Mouse (Mus musculus): ENCODE measurements around the gene Pawr.
"Not testable (repeated sequence)": the region's sequence is repeated elsewhere in the genome, so short reads cannot be mapped to it uniquely, and the experiment has no call there.

Gene Pawr

GRCm38 (mm10) chr10:108315236-108315635 is 16.7 kb upstream of the Pawr start:
- DNase-seq = no peak

GRCm38 (mm10) chr10:108328356-108328755 is 3.6 kb upstream of the Pawr start:
- DNase-seq = no peak

GRCm38 (mm10) chr10:108328983-108329382 is 2.9 kb upstream of the Pawr start:
- DNase-seq = no peak

- DNase-seq = no peak
Observed at GRCm38 (mm10) chr10:108329771-108330170, 2.1 kb upstream of the Pawr start.

GRCm38 (mm10) chr10:108330964-108331363 is 957 bp upstream of the Pawr start:
- DNase-seq = peak in 1 of 2 experiments; percentile 3

- peak; percentile 35 to 42 for DNase-seq
Observed at GRCm38 (mm10) chr10:108332571-108333541, 935 bp downstream of the Pawr start.

GRCm38 (mm10) chr10:108333642-108334041 is 1.7 kb downstream of the Pawr start:
- no peak for DNase-seq

- no peak for DNase-seq
Observed at GRCm38 (mm10) chr10:108334096-108334495, 2.2 kb downstream of the Pawr start.

- DNase-seq = no peak
Observed at GRCm38 (mm10) chr10:108335736-108336292, 3.9 kb downstream of the Pawr start.

GRCm38 (mm10) chr10:108336581-108336980 is 4.7 kb downstream of the Pawr start:
- DNase-seq = no peak

- no peak for DNase-seq
Observed at GRCm38 (mm10) chr10:108338055-108338961, 6.4 kb downstream of the Pawr start.

- DNase-seq = no peak
Observed at GRCm38 (mm10) chr10:108339118-108339517, 7.2 kb downstream of the Pawr start.

GRCm38 (mm10) chr10:108339872-108340271 is 8.0 kb downstream of the Pawr start:
- no peak for DNase-seq

- DNase-seq = no peak
Observed at GRCm38 (mm10) chr10:108343734-108344133, 11.8 kb downstream of the Pawr start.

GRCm38 (mm10) chr10:108345123-108345522 is 13.2 kb downstream of the Pawr start:
- DNase-seq = no peak

GRCm38 (mm10) chr10:108346301-108346700 is 14.4 kb downstream of the Pawr start:
- not testable (repeated sequence) for DNase-seq

- no peak for DNase-seq
Observed at GRCm38 (mm10) chr10:108350125-108351070, 18.5 kb downstream of the Pawr start.

- DNase-seq = no peak
Observed at GRCm38 (mm10) chr10:108352944-108353343, 21.0 kb downstream of the Pawr start.

GRCm38 (mm10) chr10:108354726-108355391 is 22.9 kb downstream of the Pawr start:
- DNase-seq = no peak

GRCm38 (mm10) chr10:108355392-108355775 is 23.5 kb downstream of the Pawr start:
- DNase-seq = peak; percentile 48 to 51

GRCm38 (mm10) chr10:108356601-108357187 is 24.8 kb downstream of the Pawr start:
- DNase-seq = no peak
